Mouse (Mus musculus) C2C12 (cell line): ENCODE measurements around the gene Prkcz.

Source experiments
- CTCF ChIP-seq: IDR thresholded peaks from one replicate; pipeline ENCODE4 v1.5.1; 2011; ENCODE audit not compliant: control insufficient read depth, insufficient read depth, insufficient read length
- MAX ChIP-seq: IDR thresholded peaks from one replicate; pipeline ENCODE4 v1.6.1; 2011; ENCODE audit warnings: mild to moderate bottlenecking, control low read depth
- MYOG ChIP-seq: IDR thresholded peaks from one replicate; pipeline ENCODE4 v1.6.1; 2011; ENCODE audit not compliant: control insufficient read depth, insufficient read length; ENCODE audit errors: extremely low read depth
- USF1 ChIP-seq: IDR thresholded peaks from one replicate; pipeline ENCODE4 v1.6.1; 2011; ENCODE audit warnings: low read depth, mild to moderate bottlenecking, control low read depth, moderate library complexity

DNA sequence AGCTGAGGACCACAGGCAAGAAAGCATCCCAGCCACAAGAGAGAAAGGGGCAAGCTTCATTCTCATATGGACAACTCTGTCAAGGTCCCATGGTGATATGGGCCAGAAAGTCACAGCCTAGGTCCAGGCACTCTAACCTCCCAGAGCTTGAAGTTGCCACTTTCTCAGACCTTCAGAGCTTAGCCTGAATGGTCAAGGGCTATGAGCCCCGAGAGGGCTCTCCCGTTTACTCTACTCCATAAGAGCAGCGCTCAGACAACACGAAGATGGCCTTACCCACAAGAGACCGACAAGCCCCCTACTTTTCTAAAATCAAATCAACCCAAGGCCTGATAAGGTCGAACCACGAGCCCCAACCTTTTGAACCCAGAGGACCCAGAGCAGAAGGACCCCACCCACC lies 140.1 kb downstream of the Prkcz start:
- no peak for TF ChIP-seq CTCF
- TF ChIP-seq MAX = no peak
- no peak for TF ChIP-seq MYOG
- TF ChIP-seq USF1 = no peak
